Mouse (Mus musculus) embryo, embryonic 10 days (tissue): ENCODE measurements around the gene Il17c.
A peak's percentile ranks its signal among the peaks of the same experiment; 100 is the strongest.

Experiments
- DNase-seq: peaks from one replicate; pipeline ENCODE4 v3.0.0-alpha.2; 2015; ENCODE audit warnings: low spot score

Gene Il17c

GRCm38 (mm10) chr8:122421376-122422070 is at the start of gene Il17c:
Gene Il17c (plus strand): TSS chr8:122422020.
- DNase-seq = no peak

- no peak for DNase-seq
These were observed 46.5 kb upstream of the Il17c start for GRCm38 (mm10) chr8:122375320-122375719.

- no peak for DNase-seq
These were observed 46.0 kb upstream of the Il17c start for GRCm38 (mm10) chr8:122375751-122376364.

- peak; percentile 100 for DNase-seq
These were observed 45.2 kb upstream of the Il17c start, which contains the start of gene Zc3h18 for GRCm38 (mm10) chr8:122376365-122377231. Gene Zc3h18 (plus strand): TSS chr8:122376609.

GRCm38 (mm10) chr8:122383039-122383438 is 38.8 kb upstream of the Il17c start:
- no peak for DNase-seq

GRCm38 (mm10) chr8:122389357-122389756 is 32.5 kb upstream of the Il17c start:
- DNase-seq = no peak

- no peak for DNase-seq
These were observed 31.1 kb upstream of the Il17c start for GRCm38 (mm10) chr8:122390758-122391157.

GRCm38 (mm10) chr8:122393717-122394116 is 28.1 kb upstream of the Il17c start:
- no peak for DNase-seq

GRCm38 (mm10) chr8:122395291-122395690 is 26.5 kb upstream of the Il17c start:
- DNase-seq = no peak

GRCm38 (mm10) chr8:122398186-122398585 is 23.6 kb upstream of the Il17c start:
- no peak for DNase-seq

GRCm38 (mm10) chr8:122405146-122405805 is 16.5 kb upstream of the Il17c start:
- DNase-seq = no peak

- DNase-seq = no peak
These were observed 14.1 kb upstream of the Il17c start for GRCm38 (mm10) chr8:122407678-122408077.

GRCm38 (mm10) chr8:122414311-122414710 is 7.5 kb upstream of the Il17c start:
- DNase-seq = no peak

- no peak for DNase-seq
These were observed 6.3 kb upstream of the Il17c start for GRCm38 (mm10) chr8:122415554-122415953.

- no peak for DNase-seq
These were observed 1.8 kb upstream of the Il17c start for GRCm38 (mm10) chr8:122419881-122420555.

GRCm38 (mm10) chr8:122423217-122423616 is 1.4 kb downstream of the Il17c start:
- DNase-seq = no peak

GRCm38 (mm10) chr8:122423659-122424058 is 1.8 kb downstream of the Il17c start:
- no peak for DNase-seq

- DNase-seq = no peak
These were observed 4.3 kb downstream of the Il17c start for GRCm38 (mm10) chr8:122426145-122426544.

GRCm38 (mm10) chr8:122427607-122428006 is 5.8 kb downstream of the Il17c start:
- no peak for DNase-seq

- DNase-seq = no peak
These were observed 6.3 kb downstream of the Il17c start for GRCm38 (mm10) chr8:122428163-122428562.

GRCm38 (mm10) chr8:122430058-122430636 is 8.3 kb downstream of the Il17c start:
- DNase-seq = no peak
